Mouse (Mus musculus) spleen, adult 2 months (tissue): ENCODE data around the gene Fmnl1. TPM values are rescaled to one million over a fixed set of nuclear protein-coding genes. Genes with fewer than 3 reads are reported as not detected.
A peak's percentile ranks its signal among the peaks of the same experiment; 100 is the strongest.

Experiments used
- DNase-seq, 2 experiments: peaks; one replicate each; pipeline versions ENCODE4 v3.0.0 to v3.0.0-alpha.2; 2012 to 2021; ENCODE audit warnings: low spot score in 2 of 2, low read depth in 1 of 2
- H3K27ac ChIP-seq: fragments of 200-500 bp; 2 replicates; pipeline ENCODE4 v1.5.1; 2012; ENCODE audit warnings: low read length, inconsistent platforms; ENCODE audit not compliant: insufficient read depth
- H3K27me3 ChIP-seq: fragments of 200-500 bp; 2 replicates; pipeline ENCODE4 v1.6.1; 2012; ENCODE audit warnings: mild to moderate bottlenecking, moderate library complexity, low read length, inconsistent platforms; ENCODE audit not compliant: control insufficient read depth, insufficient read depth
- H3K36me3 ChIP-seq: fragments of 200-500 bp; 2 replicates; pipeline ENCODE4 v1.6.1; 2012; ENCODE audit warnings: mild to moderate bottlenecking, low read length, inconsistent platforms; ENCODE audit not compliant: control insufficient read depth, insufficient read depth
- H3K4me1 ChIP-seq: fragments of 200-500 bp; 2 replicates; pipeline ENCODE4 v1.6.1; 2011; ENCODE audit warnings: inconsistent platforms; ENCODE audit not compliant: control insufficient read depth, insufficient read depth, insufficient read length
- H3K4me3 ChIP-seq: fragments of 200-500 bp; 2 replicates; pipeline ENCODE4 v1.5.1; 2011; ENCODE audit warnings: mild to moderate bottlenecking, inconsistent platforms; ENCODE audit not compliant: insufficient read depth, insufficient read length; ENCODE audit errors: extremely low read depth
- CTCF ChIP-seq: fragments of 200-500 bp; IDR thresholded peaks from 2 replicates; pipeline ENCODE4 v1.5.1; 2011; ENCODE audit warnings: mild to moderate bottlenecking, inconsistent platforms; ENCODE audit not compliant: insufficient read depth, insufficient read length, insufficient replicate concordance; ENCODE audit errors: extremely low read depth
- POLR2A ChIP-seq: fragments of 200-500 bp; IDR thresholded peaks from 2 replicates; pipeline ENCODE4 v1.6.1; 2011; ENCODE audit warnings: low read depth, low read length, inconsistent platforms
- WGBS: fragments of 180-500 bp; shearing (Covaris S2); methylation state at CpG from one replicate; pipeline ENCODE4 v1.1.7; 2018; 5-methylcytosine and 5-hydroxymethylcytosine counted together
- polyA plus RNA-seq: library from polyadenylated mRNA; depleted of rRNA; stranded (reverse); fragments of >200 nt; gene quantifications from 2 replicates; pipeline ENCODE4 v1.2.3, GENCODE M21; 2012

The Fmnl1 gene
- polyA plus RNA-seq, 1 experiment: 137 TPM

DNA sequence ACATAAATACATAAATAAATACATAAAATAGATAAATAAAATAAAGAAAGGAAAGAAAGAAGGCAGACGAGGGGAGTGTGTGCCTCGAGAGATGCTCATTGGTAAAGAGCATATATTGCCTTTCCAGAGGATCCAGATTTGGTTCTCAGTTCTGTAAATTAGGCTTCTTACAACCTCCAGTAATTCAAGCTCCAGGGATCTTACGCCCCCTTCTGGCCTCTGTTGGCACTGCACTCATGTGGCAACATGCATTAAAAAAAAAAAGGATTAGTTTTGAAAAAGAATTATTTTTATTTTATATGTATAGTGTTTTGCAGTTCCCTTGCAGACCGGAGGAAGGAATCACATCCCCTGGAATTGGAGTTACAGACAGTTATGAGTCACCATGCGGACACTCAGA, 8.8 kb upstream of the Fmnl1 start:
- no peak overlapping the region for H3K4me3 ChIP-seq
- H3K27ac ChIP-seq: no peak overlapping the region
- H3K27me3 ChIP-seq: no peaks in the 10 kb centered on the region
- no peak for DNase-seq
- WGBS: 88% methylated on average over 5 of the region's 5 CpGs
- H3K36me3 ChIP-seq: no peaks in the 10 kb centered on the region
- TF ChIP-seq CTCF: no peak
- no peak for TF ChIP-seq POLR2A
- no peaks in the 10 kb centered on the region; the same call in 1 of the 2 replicates for H3K4me1 ChIP-seq

DNA sequence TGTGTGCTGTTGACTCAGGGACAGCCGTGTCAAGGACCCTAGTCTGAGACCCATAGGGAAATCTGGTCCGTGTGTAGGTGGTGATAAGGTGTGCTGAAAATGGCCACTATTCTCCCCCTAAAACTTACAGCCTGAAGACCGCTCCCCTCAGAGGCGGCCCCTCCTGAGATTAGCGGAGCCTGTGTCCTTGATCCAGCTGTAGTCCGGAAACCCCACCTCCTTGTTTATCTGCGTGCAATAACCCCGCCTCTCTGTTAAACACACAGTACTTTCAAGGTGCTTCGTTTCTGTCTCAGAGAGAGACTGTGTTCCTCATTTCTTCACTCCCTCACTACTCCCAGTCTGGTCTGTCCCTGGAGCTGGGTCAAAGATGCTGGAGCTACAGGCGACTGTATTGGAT, 6.5 kb upstream of the Fmnl1 start:
- DNase-seq: peak in 1 of 2 experiments; percentile 34
- WGBS: 54% methylated on average over 10 of the region's 10 CpGs
- Histone ChIP-seq H3K4me3 (no peak overlapping the region), H3K27me3 (no peaks in the 10 kb centered on the region), H3K4me1 (no peaks in the 10 kb centered on the region; the same call in 1 of the 2 replicates), H3K36me3 (no peaks in the 10 kb centered on the region), H3K27ac (no peak overlapping the region)
- TF ChIP-seq CTCF (no peak), POLR2A (no peak)

DNA sequence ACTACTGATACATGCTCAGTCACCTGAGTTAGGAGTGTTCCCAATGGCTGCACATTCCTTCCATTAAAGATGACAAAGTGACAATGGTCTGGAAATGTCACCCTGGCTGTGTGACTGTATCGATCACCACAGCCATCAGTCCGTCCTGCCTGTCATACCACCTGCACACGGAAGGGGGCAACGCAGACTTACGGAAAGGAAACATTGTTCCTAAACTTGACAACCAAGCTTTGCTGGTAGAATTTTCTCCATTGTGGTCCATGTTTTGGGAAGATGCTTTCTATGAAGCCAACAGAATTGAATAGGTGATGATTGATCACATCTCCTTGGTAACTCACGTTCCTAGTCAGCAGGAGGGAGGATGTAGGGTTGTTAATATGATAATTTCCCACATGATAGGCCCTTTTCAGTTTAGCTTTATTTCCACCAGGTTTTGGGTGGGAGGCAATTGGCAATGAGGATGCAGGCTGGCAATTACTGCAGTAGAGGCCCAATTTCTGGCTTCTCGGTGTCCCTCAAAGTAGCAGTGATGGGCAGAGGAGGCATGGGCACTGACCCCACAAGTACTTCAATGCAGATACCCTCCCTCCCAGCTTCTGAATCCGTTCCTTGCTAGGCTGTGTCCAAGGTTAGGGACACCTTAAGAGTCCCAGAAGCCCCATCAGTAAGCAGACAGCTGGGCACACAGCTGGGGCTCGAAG, 2.1 kb upstream of the Fmnl1 start:
- H3K4me3 ChIP-seq: no peak overlapping the region
- H3K4me1 ChIP-seq: peaks cover 5% of the 10 kb centered on the region; the same call in 1 of the 2 replicates
- peak; percentile 49 to 82 for DNase-seq
- WGBS: 26% methylated on average over 9 of the region's 9 CpGs
- TF ChIP-seq CTCF (peak; percentile 97; the same call in 1 of the 2 replicates), POLR2A (no peak)
- no peaks in the 10 kb centered on the region for H3K27me3 ChIP-seq
- H3K36me3 ChIP-seq: 0 out of 2 replicates have a peak, but pooled peaks cover 1% of the 10 kb centered on the region
- no peak overlapping the region for H3K27ac ChIP-seq

DNA sequence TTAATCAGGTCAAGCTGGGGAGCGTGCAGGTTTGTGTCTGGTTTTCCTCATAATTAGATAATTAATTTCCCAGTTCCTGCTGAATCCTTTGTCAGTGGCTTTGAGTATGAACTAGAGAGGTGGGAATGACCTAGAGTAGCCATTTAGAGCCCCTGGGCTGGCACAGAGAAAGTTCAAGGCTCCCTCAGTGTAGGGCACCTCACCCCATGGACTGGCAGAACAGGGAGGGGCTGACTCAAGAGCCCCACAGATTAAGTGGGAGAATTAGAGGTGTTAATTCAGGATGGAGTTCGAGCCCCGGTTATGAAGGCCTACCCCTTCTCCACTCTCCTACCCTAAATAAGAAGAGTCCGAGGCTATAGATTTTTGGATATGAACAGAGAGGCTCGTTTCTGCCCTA, 1.2 kb upstream of the Fmnl1 start:
- TF ChIP-seq POLR2A (no peak), CTCF (no peak)
- 81% methylated on average over 5 of the region's 5 CpGs for WGBS
- DNase-seq: no peak
- Histone ChIP-seq H3K27ac (no peak overlapping the region), H3K4me1 (peaks cover 11% of the 10 kb centered on the region; the same call in 1 of the 2 replicates), H3K27me3 (no peaks in the 10 kb centered on the region), H3K4me3 (no peak overlapping the region), H3K36me3 (0 out of 2 replicates have a peak, but pooled peaks cover 1% of the 10 kb centered on the region)

DNA sequence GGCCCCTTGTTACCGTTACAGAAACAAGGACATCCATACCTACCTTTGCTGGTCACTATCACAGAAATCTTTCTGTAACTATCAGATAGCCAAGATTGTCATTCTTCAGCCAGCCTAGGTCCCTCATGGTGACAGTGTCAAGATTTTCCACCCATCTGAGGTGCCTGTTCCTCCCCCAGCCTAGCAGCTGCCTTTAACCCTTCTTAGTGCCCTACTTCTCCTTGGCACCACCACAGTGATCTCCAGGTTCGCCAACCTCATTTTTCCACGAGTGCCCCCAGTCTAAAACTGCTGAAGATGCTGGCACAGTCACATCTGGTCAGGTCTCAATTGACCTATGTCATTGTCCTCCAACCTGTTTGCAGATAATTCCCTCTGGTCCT, 805 bp upstream of the Fmnl1 start:
- DNase-seq: no peak
- peak overlapping the region; percentile 97; the same call in 1 of the 2 replicates for H3K4me3 ChIP-seq

DNA sequence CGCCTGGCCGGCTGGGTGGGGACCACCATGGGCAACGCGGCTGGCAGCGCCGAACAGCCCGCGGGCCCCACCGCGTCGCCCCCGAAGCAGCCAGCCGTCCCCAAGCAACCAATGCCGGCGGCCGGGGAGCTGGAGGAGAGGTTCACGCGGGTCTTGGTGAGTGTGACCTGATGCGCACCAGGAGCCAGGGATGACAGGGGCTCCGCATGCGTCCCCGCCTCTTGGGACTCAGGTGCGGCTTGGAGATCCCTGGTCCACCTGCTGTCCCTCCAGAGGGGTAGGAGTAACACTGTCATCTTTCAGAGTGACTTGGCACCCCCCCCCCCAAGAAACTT, 346 bp downstream of the Fmnl1 start:
- TF ChIP-seq CTCF (no peak), POLR2A (no peak)
- Histone ChIP-seq H3K36me3 (0 out of 2 replicates have a peak, but pooled peaks cover 1% of the 10 kb centered on the region), H3K4me3 (peak overlapping the region; percentile 97), H3K4me1 (peaks cover 14% of the 10 kb centered on the region; the same call in 1 of the 2 replicates), H3K27me3 (no peaks in the 10 kb centered on the region), H3K27ac (peak overlapping the region; percentile 99)
- DNase-seq: no peak
- 1% methylated on average over 23 of the region's 23 CpGs for WGBS

More for the DNA sequence above, 805 bp upstream of the Fmnl1 start:
- Histone ChIP-seq H3K36me3 (0 out of 2 replicates have a peak, but pooled peaks cover 1% of the 10 kb centered on the region), H3K27me3 (no peaks in the 10 kb centered on the region), H3K4me1 (peaks cover 11% of the 10 kb centered on the region; the same call in 1 of the 2 replicates), H3K27ac (peak overlapping the region; percentile 75)
- TF ChIP-seq POLR2A: no peak
- TF ChIP-seq CTCF: no peak
- 35% methylated on average over 3 of the region's 3 CpGs for WGBS
